Mouse (Mus musculus) right cerebral cortex, postnatal 10 days (tissue): ENCODE data around the gene Elfn2.

Source experiments
- DNase-seq, 2 experiments: peaks; one replicate each; pipeline ENCODE4 v3.0.0; 2021; ENCODE audit warnings: low spot score in 2 of 2

Gene Elfn2

DNA sequence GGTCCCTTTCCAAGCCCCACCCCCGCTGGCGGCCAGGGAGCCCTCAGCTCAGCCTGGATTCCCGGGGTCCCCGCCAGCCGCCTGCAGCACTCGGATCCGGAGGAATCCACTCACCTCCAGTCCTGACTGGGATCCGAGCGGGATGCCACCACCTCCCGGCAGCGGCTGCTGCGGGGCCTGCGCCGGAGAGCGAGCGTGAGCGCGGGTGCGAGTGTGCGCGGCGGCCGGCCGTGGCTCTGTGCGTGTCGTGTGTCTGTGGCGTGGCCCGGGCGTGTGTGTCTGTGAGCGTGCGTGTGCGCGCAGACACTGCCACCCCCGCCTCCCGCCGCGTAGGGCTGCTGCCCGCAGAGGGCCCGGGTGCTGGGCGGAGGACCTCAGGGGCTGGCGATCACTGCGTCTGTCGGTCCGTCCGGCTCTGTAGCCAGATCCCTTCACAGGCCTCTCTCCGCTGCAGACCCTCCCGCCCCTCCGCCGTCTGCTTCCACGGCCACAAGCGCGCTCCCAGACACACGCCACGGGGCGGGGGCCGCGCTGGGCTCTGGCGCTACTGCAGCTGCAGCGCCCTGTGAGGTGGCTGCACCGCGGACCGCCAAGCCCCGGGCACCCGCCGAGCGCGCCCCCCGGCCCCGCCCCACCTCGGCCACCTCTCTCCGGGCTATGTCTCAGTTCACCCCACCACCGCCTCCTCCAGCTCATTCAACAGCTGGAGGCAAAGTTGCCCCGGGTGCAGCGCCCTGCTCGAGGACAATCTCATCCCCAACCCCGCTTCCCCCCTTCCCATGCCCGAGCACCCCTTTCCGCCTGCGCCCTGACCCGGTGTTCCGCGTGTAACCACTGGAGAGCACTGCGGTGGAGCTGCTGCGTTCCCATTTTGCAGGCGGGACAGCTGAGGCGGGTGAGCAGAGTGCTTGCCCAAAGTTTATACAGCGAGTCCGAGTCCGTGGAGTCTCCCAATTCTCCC is at the start of gene Elfn2:
TSS of gene Elfn2 (minus strand) at position 482 of the 961 bp plus-strand sequence.
- peak; percentile 78 to 82 for DNase-seq

DNA sequence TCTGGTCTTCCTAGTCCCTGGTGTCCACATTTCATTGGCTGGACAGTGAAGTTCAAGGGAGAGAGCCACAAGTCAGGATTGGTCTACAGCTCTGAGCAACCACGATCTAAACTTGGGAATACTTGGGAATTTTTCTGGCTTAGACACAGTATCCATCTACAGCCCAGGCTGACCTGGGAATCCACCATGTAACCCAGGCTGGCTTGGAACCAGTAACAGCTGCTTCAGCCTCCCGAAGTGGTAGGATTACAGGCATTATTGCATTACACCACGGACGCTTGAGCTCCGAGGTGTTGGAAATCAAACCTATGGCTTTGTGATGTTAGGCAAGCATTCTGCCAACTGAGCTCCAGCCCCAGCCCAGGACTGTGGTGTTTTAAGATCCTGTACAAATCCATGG is 45.1 kb upstream of the Elfn2 start:
- DNase-seq = no peak

- no peak for DNase-seq
These were observed 44.6 kb upstream of the Elfn2 start for GRCm38 (mm10) chr15:78763210-78763609.

DNA sequence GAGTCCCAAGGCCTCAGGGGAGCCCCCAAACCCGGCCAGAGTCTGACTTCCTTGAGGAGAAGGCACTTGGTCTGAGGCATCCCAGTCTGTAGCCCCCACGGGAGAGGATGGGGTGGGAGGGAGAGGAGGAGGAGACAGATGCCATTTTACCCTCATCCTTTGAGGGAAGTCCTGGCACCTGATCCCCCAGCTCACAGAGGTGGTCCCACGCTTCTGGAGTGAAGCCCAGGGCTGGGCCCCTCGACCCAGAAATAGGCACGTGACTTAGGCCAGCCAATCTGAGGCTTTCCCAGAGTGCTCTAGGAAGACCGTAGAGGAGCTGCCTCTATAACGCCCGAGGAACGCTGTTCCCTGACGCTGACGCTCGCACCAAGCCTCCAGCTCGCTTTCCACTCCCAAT is 42.5 kb upstream of the Elfn2 start:
- no peak for DNase-seq

- DNase-seq = no peak
These were observed 39.6 kb upstream of the Elfn2 start for GRCm38 (mm10) chr15:78758132-78758531.

DNA sequence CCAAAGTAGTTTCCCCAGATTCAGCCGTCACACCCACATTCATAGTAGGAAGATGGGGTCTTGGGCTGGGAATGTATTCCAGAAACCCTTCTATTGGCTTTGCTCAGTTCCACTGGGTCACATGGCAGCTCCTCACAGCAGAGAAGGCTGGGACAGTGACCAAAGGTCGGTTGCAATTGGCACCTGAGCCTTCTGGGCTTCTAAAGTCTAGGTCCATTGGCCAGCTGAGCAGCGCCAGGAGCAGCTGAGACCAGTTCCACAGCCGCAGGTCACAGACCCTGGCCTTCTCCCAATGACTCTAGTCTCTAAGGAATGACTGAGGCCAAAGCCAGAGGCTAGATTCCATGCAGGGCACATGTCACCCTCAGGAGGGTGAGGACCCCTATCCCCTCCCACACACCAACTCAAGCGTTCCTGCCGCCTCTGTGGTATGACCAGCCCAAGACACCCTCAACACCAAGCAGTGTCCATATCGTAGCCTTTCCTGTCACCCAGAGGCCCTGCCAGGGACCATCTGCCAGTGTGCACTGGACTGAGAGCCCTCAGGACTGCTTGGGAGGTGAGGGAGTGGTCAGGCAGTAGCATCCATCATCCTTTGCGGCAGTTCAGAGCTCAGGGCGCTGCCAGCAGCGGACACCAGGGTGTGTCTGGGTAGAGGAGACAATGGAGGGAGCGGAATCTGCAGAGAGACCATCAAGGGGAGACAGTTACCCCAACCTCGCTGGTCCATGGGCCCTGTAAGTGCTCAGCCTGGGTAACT is 37.6 kb upstream of the Elfn2 start:
- DNase-seq = no peak

DNA sequence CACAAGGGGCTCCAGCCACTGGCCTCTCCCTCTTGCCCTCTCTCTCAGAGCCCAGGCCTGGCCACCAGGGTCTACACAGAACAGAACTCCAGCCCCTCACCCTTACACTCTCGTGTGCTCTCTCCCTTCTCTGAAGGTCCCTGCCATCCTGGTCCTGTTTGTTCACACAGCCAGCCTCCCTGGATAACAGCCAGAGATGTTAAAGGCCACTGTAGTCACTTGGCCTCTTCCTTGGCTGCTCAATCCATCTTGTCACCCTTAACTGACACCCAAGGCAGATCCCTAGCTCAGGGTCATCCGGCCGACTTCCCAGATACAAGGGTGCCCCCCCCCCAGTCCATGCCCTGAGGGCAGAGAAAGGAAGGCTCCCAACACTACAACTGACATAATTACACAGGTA is 36.7 kb upstream of the Elfn2 start:
- DNase-seq = no peak

DNA sequence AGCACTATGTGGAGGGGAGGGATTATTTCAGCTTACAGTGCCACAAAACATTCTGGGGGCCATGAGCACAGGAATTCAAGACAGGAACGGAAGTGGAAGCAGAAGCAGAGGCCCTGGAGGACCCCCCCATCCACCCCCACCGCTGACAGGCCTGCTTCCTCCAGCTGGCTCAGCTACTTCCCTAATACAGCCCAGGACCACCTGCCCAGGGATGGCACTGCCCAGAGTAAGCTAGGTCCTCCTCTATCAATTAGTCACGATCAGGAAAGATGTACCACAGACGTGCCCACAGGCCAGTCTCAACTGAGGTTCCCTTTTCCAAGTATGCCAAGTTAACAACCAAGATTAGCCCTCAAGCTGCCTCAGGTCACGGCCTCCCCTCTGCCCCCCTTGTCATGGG is 35.6 kb upstream of the Elfn2 start:
- DNase-seq = no peak

DNA sequence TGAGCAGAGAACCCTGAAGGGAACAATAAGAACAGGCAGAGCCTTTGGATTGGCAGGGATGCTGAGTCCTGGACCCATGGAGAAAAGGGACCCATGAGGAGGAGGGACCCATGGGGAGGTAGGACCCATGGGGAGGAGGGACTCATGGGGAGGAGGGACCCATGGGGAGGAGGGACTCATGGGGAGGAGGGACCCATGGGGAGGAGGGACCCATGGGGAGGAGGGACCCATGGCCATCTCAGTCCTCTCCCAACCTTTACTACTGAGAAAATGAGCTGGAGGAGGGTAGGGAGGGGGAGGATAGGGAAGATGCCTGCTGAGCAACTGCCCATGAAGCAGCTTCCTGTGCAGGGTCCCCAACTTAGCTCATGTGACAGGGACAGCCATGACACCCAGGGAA is 34.4 kb upstream of the Elfn2 start:
- no peak for DNase-seq

- peak in 1 of 2 experiments; percentile 61 for DNase-seq
These were observed 32.2 kb upstream of the Elfn2 start for GRCm38 (mm10) chr15:78750608-78751350.

DNA sequence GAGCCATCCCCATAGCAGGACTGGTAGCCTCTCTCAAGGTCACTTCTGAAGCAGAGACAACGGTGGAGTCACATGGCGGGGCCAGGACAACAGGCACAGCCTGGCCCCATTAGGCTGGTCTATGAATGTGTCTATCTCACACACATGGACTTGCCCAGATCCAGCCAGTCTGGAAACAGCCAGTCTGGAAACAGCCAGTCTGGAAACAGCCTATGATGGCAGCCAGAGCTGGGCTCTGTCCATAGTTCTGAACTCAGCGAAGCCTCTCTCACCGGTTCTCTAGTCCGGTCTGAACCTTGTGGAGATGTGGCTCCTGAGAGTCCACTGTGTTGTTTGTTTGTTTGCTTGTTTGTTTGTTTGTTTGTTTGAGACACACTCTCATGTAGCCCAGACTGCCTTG is 31.3 kb upstream of the Elfn2 start:
- DNase-seq = no peak

DNA sequence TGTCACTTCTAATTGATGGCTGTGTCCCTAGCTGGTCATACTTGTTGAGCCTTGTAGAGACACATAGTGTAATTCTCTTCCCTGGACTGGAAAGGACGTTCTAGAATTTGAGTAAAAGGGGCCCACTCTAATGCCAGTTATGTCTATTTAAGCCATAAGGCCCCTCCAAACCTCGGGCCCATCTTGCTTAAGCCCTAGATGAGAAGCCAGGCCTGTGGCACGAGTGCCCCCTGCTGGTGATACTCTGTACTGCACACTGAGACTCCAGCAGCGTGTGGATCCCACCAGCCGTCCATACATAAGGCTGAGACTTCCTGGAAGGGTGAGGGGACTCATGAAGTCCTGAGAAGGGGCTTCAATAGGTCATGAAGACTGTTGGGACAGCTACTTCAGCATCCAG is 25.6 kb upstream of the Elfn2 start:
- peak; percentile 88 to 91 for DNase-seq

DNA sequence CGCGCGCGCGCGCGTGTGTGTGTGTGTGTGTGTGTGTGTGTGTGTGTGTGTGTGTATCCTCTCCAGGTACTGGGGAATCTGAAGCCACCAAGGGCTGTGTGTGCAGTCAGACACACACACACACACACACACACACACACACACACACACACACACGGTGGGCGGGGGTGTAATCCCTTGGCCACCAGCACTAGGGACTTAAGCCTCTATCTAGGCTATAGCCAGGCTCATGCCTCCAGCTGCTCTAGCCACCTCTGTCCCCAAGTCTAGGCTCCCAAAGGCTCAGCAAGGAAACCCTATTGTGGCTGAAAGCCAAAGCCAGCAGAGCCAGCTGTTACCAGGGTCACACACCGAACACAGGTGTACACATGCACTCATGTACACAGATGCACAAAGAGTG is 24.3 kb upstream of the Elfn2 start:
- DNase-seq = no peak

DNA sequence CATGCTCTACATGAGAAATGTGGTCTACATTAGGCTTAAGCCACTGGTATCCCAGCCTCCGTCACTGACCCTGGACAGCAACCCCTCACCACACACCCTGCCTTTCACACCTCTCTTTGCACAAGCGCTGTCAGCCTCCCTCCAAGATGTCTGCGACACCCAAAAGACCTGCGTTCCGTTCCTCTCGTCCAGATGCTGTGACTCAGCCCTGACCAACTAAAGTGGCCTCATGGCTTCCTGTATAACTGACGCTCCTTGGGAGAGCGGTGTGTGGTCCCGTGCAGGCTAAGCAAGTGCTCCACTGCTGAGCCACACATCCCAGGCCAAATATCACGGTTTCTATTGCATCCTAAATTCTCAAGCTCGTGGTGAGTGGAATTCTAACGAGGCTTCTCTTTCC is 22.1 kb upstream of the Elfn2 start:
- no peak for DNase-seq

- DNase-seq = no peak
These were observed 18.6 kb upstream of the Elfn2 start for GRCm38 (mm10) chr15:78737146-78737545.

- no peak for DNase-seq
These were observed 18.1 kb upstream of the Elfn2 start for GRCm38 (mm10) chr15:78736681-78737100.

GRCm38 (mm10) chr15:78736181-78736579 is 17.6 kb upstream of the Elfn2 start:
- DNase-seq = no peak

DNA sequence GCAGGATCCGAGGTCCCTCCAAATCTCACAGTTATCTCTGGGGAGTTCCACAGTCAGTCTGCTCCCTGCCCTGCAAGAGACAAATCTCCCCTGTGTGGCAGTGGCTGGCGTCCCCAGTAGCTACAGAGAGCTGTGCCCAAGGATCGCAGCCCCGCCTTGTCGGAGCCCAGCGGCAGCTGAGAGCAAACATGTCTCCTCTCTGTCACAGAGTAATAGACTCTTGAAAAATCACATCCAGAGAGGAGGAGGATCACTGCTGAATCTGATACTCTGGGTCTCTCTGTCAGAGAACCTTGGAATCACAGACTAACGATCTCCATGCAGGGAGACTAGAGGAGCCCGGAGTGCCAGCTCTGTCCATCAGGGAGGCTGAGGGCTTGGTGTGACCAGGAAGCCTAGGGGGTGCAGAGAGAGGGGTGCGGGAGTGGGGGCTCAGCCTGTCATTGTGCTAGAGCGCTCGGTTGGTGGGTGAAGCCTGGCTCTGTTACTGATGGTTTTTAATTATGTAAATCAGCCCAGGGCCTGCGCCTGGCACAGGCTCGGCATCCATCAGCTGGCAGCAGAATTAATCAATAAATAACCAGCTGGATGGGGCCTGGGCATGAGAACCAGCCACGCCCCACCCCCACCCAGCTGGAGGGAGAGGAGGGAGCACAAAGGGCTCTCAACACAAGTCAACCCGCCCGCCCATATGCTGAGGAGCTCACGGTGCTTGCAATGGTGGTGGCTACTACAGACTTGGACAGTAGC is 17.0 kb upstream of the Elfn2 start:
- DNase-seq = peak; percentile 53 to 65

DNA sequence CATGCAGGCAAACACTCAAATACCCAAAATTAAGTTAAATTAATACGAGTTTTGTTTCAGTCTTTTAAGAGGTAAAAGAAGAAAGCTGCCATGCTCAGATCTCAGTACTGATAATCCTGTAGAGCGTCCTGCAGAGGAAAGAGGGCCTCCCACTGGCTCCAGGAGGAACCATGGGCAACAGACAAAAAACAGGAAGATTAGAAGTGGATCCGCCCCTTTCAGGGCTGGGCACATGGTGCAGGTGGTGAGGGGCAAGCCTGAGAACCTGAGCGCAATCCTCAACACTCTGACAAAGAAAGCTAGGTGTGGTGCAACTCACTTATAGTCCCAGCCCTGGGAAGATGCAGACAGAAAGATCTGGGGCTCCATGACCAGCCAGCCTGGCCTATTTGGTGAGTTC is 13.3 kb upstream of the Elfn2 start:
- no peak for DNase-seq

- no peak for DNase-seq
These were observed 11.9 kb upstream of the Elfn2 start for GRCm38 (mm10) chr15:78730315-78731049.

- no peak for DNase-seq
These were observed 8.1 kb upstream of the Elfn2 start for GRCm38 (mm10) chr15:78726697-78727096.
